Mouse (Mus musculus) liver, embryonic 12.5 days (tissue): ENCODE data around the gene Kcnn3. TPM values are rescaled to one million over a fixed set of nuclear protein-coding genes. Genes with fewer than 3 reads are reported as not detected.

ENCODE experiments used
- ATAC-seq: fragments of 200-750 bp; cut with Nextera tagmentation; 2 replicates; pipeline ENCODE4 v1.8.0; 2017; ENCODE audit warnings: moderate number of reproducible peaks, mild to moderate bottlenecking, moderate library complexity
- H3K27ac ChIP-seq: fragments of 300-500 bp; sonication (generic); 2 replicates; pipeline ENCODE4 v1.5.1; 2016; ENCODE audit warnings: mild to moderate bottlenecking
- H3K27me3 ChIP-seq: fragments of 300-500 bp; sonication (generic); replicated peaks from 2 replicates; pipeline ENCODE4 v1.6.1; 2016; ENCODE audit warnings: mild to moderate bottlenecking, moderate library complexity
- H3K36me3 ChIP-seq: fragments of 300-500 bp; sonication (generic); 2 replicates; pipeline ENCODE4 v1.6.1; 2016; ENCODE audit warnings: mild to moderate bottlenecking, moderate library complexity
- H3K4me1 ChIP-seq: fragments of 300-500 bp; sonication (generic); 2 replicates; pipeline ENCODE4 v1.6.1; 2016
- H3K4me2 ChIP-seq: fragments of 300-500 bp; sonication (generic); 2 replicates; pipeline ENCODE4 v1.6.1; 2016; ENCODE audit warnings: mild to moderate bottlenecking, moderate library complexity
- H3K4me3 ChIP-seq: fragments of 300-500 bp; sonication (generic); 2 replicates; pipeline ENCODE4 v1.5.1; 2016; ENCODE audit warnings: mild to moderate bottlenecking, moderate library complexity
- H3K9ac ChIP-seq: fragments of 300-500 bp; sonication (generic); 2 replicates; pipeline ENCODE4 v1.6.1; 2016; ENCODE audit warnings: mild to moderate bottlenecking, moderate library complexity
- H3K9me3 ChIP-seq: fragments of 300-500 bp; sonication (generic); replicated peaks from 2 replicates; pipeline ENCODE4 v1.6.1; 2016; ENCODE audit warnings: mild to moderate bottlenecking, moderate library complexity
- WGBS: fragments of 180-500 bp; shearing (Covaris S2); methylation state at CpG from one replicate; pipeline ENCODE4 v1.1.7; 2016; ENCODE audit not compliant: insufficient replicate concordance; 5-methylcytosine and 5-hydroxymethylcytosine counted together
- polyA plus RNA-seq: library from polyadenylated mRNA; unstranded; fragments of >200 nt; fragmentation: Nextera tagmentation; extraction: Ambion mirVana; gene quantifications from 2 replicates; pipeline ENCODE4 v1.2.1, GENCODE M21; 2016

Kcnn3 gene
- polyA plus RNA-seq, 1 experiment from 2014 or later: not detected

DNA sequence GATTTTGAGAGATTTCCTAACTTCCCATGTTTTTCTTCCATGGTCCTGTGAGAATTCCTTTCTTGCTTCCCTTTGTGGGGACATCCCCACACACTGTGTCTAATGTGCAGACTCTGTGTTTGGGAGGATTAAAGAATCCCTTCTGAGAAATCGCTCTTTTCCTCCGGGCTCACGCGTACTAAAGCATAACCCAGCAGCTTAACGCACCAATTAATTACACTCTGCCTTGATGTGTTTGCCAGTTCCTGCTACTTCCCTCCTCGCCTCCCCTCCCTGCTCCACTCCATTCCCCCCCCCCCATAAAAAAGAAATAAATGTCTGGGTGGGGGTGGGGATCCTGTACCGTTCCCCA is 1.5 kb downstream of the Kcnn3 start:
- peaks cover 16% of the 10 kb centered on the region for H3K4me1 ChIP-seq
- 0 out of 2 replicates have a peak overlapping the region, but pooled peaks have one; percentile 11 for H3K4me2 ChIP-seq
- no peak for ATAC-seq
- no peak overlapping the region for H3K27ac ChIP-seq
- H3K36me3 ChIP-seq: no peaks in the 10 kb centered on the region
- peaks cover 3% of the 10 kb centered on the region; the same call in 1 of the 2 replicates for H3K9me3 ChIP-seq
- no peak overlapping the region for H3K4me3 ChIP-seq
- H3K9ac ChIP-seq: no peak overlapping the region
- WGBS: 20% methylated on average over 7 of the region's 7 CpGs
- peaks cover 71% of the 10 kb centered on the region for H3K27me3 ChIP-seq

DNA sequence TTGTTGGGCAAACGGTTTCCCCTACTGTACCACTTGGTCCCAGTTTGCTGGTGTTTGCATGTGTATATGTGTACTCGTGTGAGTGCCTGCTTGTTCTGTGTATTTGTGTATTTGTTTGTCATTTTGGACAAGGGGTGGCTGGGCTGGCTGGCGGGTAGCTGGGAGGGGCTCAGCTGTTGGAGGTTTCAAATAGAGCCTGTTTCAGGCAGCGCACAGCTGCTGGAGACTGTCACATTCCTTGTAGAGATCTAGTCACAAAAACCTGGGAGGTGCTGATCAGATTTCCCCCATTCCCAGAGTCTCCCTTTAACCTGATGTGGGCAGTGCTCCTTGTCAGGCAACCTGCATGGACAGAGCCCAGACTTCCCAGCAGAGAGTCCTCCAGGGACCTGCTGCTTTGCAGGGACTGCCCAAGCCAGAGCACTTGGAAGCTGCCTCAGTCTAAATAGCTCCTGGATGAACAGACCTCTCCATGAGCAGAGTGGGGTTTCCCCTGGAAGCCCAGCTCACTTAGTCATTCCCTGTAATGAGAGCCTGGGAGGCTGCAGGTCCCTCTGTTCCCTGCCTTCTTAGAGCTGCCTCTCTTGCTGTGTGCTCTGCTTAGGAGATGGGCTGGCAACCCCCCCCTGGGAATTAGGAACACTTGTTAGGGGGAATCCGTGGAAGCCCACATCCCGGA is 2.6 kb downstream of the Kcnn3 start:
- no peak overlapping the region for H3K4me2 ChIP-seq
- no peak overlapping the region for H3K27ac ChIP-seq
- peaks cover 22% of the 10 kb centered on the region for H3K4me1 ChIP-seq
- H3K27me3 ChIP-seq: peaks cover 77% of the 10 kb centered on the region
- ATAC-seq: no peak
- H3K4me3 ChIP-seq: no peak overlapping the region
- H3K9ac ChIP-seq: no peak overlapping the region
- H3K9me3 ChIP-seq: no peaks in the 10 kb centered on the region
- 39% methylated on average over 6 of the region's 6 CpGs for WGBS
- H3K36me3 ChIP-seq: no peaks in the 10 kb centered on the region

DNA sequence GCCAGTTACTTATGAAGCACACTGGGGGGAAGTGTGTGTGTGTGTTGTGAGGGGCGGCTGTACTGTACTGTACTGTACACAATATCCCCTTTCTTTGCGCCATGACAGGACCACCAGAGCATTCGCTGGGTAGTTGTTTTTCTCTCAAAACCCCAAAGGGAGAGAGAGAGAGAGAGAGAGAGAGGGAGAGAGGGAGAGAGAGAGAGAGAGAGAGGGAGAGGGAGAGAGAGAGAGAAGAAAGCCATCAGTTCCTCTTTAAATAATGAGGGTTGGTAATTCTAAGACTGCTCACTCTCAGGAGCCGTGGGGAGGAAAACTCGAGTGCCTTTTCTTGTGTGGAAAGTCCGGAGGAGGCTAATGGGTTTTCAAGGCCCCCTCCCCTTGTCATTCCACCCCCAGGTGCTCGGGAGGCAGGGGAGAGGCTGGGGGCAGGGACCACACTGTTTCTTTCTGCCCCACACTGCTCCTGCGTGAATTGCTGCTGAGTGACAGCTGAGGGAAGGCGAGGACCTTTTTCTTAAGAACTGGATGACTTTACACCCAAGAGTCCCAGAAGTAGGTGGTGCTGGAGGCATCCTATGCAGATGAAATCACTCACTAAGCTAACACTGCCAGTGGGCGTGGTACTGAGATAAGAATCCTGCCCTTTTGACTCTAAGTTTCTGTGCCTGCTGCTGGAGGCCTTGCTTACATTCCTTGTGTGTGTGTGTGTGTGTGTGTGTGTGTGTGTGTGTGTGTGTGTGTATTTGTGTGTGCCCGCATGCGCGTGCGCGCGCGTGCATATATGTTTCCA is 6.5 kb downstream of the Kcnn3 start:
- peaks cover 45% of the 10 kb centered on the region for H3K27me3 ChIP-seq
- no peaks in the 10 kb centered on the region for H3K9me3 ChIP-seq
- WGBS: 56% methylated on average over 17 of the region's 17 CpGs
- H3K36me3 ChIP-seq: no peaks in the 10 kb centered on the region
- H3K27ac ChIP-seq: no peak overlapping the region
- no peak overlapping the region for H3K9ac ChIP-seq
- H3K4me1 ChIP-seq: 0 out of 2 replicates have a peak, but pooled peaks cover 5% of the 10 kb centered on the region
- no peak overlapping the region for H3K4me3 ChIP-seq
- no peak overlapping the region for H3K4me2 ChIP-seq
- no peak for ATAC-seq

DNA sequence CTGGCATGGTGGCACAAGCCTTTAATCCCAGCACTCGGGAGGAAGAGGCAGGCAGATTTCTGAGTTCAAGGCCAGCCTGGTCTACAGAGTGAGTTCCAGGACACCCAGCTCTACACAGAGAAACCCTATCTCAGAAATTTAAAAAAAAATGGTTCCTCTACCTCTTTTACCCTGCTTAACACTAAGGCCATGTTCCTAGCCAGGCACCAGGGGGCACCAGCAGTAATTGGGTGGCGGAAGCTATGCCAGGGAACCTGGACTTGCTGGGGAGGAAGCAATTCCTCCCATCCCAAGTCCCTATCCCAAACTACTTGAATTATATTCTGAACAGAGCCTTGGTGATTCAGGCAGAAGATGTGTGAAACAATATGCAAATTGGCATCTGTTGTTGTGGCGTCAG is 9.8 kb downstream of the Kcnn3 start:
- 67% methylated on average over 3 of the region's 3 CpGs for WGBS
- ATAC-seq: no peak

DNA sequence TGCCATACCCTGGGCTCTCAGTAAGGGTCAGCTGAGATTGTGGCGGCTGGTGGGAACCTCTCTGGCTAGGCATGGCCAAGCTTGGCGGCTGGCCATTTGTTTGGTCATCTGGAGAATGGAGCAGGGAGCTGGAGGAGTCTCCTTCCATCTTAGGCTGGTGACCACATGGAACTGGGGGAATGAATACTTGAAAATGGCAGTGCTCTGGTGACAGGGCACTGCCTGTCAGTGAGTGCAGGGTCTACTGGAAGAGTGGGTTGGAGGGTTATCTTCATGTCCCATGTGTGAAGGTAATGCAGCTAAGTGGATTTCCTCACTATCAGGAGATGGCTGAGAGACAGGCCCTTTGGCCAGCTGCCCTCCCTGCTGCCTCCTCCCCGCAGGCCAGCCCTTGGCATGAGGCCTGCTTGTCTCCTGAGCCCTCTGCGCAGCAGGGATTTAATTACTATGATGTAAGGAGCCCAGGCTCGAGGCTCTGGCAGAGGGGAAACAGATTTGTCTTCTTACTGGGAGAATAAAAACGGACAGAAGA is 14.7 kb downstream of the Kcnn3 start:
- 42% methylated on average over 6 of the region's 6 CpGs for WGBS
- H3K36me3 ChIP-seq: no peaks in the 10 kb centered on the region
- H3K4me1 ChIP-seq: 0 out of 2 replicates have a peak, but pooled peaks cover 1% of the 10 kb centered on the region
- no peak for ATAC-seq
- H3K27me3 ChIP-seq: peaks cover 26% of the 10 kb centered on the region; the same call in 1 of the 2 replicates
- no peak overlapping the region for H3K4me3 ChIP-seq
- no peak overlapping the region for H3K4me2 ChIP-seq
- no peaks in the 10 kb centered on the region for H3K9me3 ChIP-seq
- H3K27ac ChIP-seq: no peak overlapping the region
- H3K9ac ChIP-seq: no peak overlapping the region

More for the DNA sequence above, 9.8 kb downstream of the Kcnn3 start:
- H3K27me3 ChIP-seq: peaks cover 34% of the 10 kb centered on the region; the same call in 1 of the 2 replicates
- H3K4me3 ChIP-seq: no peak overlapping the region
- H3K4me2 ChIP-seq: no peak overlapping the region
- no peaks in the 10 kb centered on the region for H3K36me3 ChIP-seq
- H3K4me1 ChIP-seq: 0 out of 2 replicates have a peak, but pooled peaks cover 5% of the 10 kb centered on the region
- no peaks in the 10 kb centered on the region for H3K9me3 ChIP-seq
- no peak overlapping the region for H3K9ac ChIP-seq
- no peak overlapping the region for H3K27ac ChIP-seq

DNA sequence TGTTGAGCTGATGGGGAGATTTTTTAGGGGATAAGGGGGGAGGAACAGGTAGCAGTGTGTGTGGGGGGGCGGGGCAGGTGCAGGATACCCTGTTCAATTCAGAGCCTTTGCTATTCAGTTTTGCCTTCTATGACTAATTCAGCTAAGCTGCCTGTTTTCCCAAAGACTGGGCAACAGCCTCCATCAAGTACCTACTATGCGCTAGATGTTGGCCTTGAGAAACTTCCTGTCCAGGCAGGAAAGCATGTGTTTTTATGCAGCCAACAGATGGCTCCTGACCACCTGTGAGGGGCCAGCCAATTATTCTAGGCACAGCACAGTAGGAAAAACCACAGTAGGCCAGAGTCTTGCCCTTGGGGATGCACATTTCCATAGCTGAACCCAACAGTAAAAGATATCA is 15.2 kb downstream of the Kcnn3 start:
- H3K4me3 ChIP-seq: no peak overlapping the region
- no peak for ATAC-seq
- WGBS: 76% methylated on average over 2 of the region's 2 CpGs
- H3K36me3 ChIP-seq: no peaks in the 10 kb centered on the region
- H3K4me2 ChIP-seq: no peak overlapping the region
- no peak overlapping the region for H3K27ac ChIP-seq
- no peaks in the 10 kb centered on the region for H3K9me3 ChIP-seq
- peaks cover 30% of the 10 kb centered on the region; the same call in 1 of the 2 replicates for H3K27me3 ChIP-seq
- peaks cover 6% of the 10 kb centered on the region; the same call in 1 of the 2 replicates for H3K4me1 ChIP-seq
- no peak overlapping the region for H3K9ac ChIP-seq

DNA sequence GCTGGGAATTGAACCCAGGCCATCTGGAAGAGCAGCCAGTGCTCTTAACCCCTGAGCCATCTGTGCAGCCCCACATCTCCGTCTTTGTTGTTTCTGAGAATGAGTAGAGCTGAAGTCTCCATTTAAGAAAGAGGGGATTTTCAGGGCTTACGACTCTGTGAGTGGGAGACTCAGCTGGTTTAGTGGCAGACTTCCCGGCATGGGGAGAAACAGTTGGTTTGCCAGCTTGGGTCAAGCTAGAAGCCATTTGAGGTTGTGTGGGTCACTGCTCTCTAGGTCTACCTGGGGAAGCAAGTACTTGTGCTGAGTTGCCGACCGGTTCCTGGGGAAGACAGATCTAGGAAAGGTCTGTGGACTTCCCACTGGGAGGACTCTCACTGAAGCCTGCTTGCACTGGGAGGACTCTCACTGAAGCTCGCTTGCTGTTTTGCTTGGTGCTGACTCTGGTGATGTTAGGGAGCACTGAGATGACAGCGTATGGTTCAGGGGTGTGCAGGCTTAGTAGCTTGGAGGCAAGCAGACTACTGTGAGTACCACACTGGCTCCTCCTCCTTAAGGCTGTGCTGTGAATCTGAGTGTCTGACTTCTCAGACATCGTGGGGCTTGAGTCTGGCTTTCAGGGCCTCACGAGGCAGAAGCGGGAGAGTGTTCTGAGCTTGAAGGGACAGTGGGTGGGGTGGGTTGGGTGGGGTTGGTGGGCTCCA is 19.2 kb downstream of the Kcnn3 start:
- WGBS: 53% methylated on average over 10 of the region's 10 CpGs

DNA sequence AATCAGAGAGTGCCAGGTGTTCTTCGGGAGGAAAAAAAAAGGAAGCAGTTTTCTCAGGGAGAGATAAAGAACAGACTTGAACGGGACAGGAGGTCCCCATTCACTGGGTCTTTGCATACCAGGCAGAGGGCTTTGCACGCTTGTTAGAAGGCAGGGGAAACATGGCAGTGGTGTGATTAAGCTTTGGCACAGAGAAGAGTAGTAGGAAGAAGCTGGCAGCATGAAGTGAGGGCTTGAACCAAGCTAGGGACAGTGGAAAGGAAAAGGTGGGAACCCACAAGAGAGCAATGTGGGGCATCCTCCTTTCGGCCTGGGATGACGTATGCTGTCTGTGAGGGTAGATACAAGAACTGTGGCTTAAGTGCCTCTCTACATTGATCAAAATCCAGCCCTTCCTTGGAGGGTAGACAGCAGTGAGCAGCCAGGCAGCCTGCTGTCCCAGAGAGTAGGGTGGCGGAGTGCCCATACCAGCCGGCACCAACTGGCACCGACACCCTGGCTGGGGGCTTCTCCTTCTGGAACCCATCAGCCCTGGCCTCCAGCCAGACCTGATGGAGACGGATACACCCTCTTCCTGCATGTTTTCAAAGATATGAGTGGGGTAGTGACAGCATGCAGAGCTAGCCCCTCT is 19.9 kb downstream of the Kcnn3 start:
- Histone ChIP-seq H3K9ac (no peak overlapping the region), H3K27me3 (peaks cover 26% of the 10 kb centered on the region), H3K27ac (no peak overlapping the region), H3K9me3 (no peaks in the 10 kb centered on the region), H3K36me3 (no peaks in the 10 kb centered on the region), H3K4me1 (peaks cover 8% of the 10 kb centered on the region; the same call in 1 of the 2 replicates), H3K4me3 (no peak overlapping the region), H3K4me2 (no peak overlapping the region)
- ATAC-seq: no peak
- WGBS: 42% methylated on average over 9 of the region's 9 CpGs

More for the DNA sequence above, 19.2 kb downstream of the Kcnn3 start:
- H3K9me3 ChIP-seq: no peaks in the 10 kb centered on the region
- H3K4me1 ChIP-seq: peaks cover 8% of the 10 kb centered on the region; the same call in 1 of the 2 replicates
- ATAC-seq: no peak
- H3K36me3 ChIP-seq: no peaks in the 10 kb centered on the region
- H3K4me3 ChIP-seq: no peak overlapping the region
- H3K27ac ChIP-seq: no peak overlapping the region
- H3K4me2 ChIP-seq: no peak overlapping the region
- no peak overlapping the region for H3K9ac ChIP-seq
- peaks cover 32% of the 10 kb centered on the region for H3K27me3 ChIP-seq

DNA sequence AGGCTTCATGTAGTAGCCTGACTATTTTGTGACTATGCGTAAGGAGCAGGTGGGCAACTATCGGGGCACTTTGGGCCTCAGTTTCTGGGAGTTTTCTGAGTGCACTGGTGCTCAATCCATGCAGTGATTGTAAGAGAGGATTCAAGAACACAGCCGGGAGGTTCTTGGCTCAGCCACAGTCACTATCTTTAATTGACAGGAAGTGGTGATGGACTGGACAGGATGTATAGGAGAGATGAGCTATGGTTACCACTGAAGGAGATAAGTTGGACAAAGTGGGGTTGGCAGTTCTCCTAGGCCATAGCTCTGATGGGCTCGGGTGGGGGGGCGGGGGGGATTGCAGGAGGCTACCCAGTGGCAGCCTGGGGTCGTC is 20.4 kb downstream of the Kcnn3 start:
- Histone ChIP-seq H3K4me3 (no peak overlapping the region), H3K27ac (no peak overlapping the region), H3K4me1 (peaks cover 8% of the 10 kb centered on the region; the same call in 1 of the 2 replicates), H3K27me3 (peaks cover 24% of the 10 kb centered on the region), H3K36me3 (no peaks in the 10 kb centered on the region), H3K9ac (no peak overlapping the region), H3K9me3 (no peaks in the 10 kb centered on the region), H3K4me2 (no peak overlapping the region)
- 50% methylated on average over 6 of the region's 6 CpGs for WGBS
- no peak for ATAC-seq

DNA sequence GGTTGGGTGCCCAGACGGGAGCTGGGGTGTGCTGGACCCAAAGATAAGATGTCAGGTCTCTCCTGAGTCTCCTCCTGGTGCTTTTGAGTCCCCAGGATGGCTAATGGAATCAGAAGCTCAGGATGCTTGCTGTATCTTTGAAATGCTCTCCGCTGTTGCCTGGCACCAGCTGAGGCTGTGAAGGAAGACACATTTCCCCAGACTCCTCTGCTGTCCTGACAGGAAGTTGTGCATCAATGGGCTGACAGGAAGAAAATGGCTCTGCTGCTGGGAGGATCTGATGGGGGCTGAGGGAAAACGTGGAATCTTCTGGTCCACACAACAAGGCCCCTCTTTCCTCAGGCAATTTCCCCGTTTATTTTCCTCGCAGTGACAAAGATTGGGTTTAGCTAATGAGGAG is 27.0 kb downstream of the Kcnn3 start:
- Histone ChIP-seq H3K4me3 (no peak overlapping the region), H3K27ac (no peak overlapping the region), H3K4me2 (no peak overlapping the region), H3K27me3 (peaks cover 18% of the 10 kb centered on the region; the same call in 1 of the 2 replicates), H3K9me3 (no peaks in the 10 kb centered on the region), H3K36me3 (no peaks in the 10 kb centered on the region), H3K4me1 (0 out of 2 replicates have a peak, but pooled peaks cover 5% of the 10 kb centered on the region), H3K9ac (no peak overlapping the region)
- WGBS: 19% methylated on average over 5 of the region's 5 CpGs
- ATAC-seq: no peak

DNA sequence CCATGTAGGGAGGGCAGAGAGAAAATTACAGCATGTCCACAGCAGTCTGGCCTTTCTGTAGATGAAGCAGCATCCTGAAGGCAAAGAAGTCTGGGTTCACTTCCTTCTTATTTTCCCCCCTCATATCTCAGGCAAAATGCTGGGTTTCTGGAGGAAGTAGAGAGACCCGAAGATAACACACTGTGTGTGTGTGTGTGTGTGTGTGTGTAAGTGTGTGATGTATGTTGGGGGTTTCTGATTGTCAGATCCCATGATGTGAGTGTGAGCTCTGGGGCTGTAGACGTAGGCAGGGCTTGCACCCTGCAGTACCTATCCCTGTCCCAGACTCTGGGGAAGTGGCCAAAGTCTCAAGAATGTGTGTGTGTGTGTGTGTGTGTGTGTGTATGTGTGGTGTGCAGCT is 28.8 kb downstream of the Kcnn3 start:
- Histone ChIP-seq H3K36me3 (no peaks in the 10 kb centered on the region), H3K4me1 (peaks cover 12% of the 10 kb centered on the region; the same call in 1 of the 2 replicates), H3K9ac (no peak overlapping the region), H3K27ac (no peak overlapping the region), H3K4me2 (no peak overlapping the region), H3K4me3 (no peak overlapping the region), H3K9me3 (no peaks in the 10 kb centered on the region), H3K27me3 (peaks cover 12% of the 10 kb centered on the region; the same call in 1 of the 2 replicates)
- ATAC-seq: no peak
- WGBS: 17% methylated on average over 2 of the region's 2 CpGs
